Mouse (Mus musculus) CH12.LX (cell line): ENCODE data around the gene Gdpd5.

ENCODE experiments used
- CTCF ChIP-seq, 2 experiments: IDR thresholded peaks in 1 of 2; conservative IDR thresholded peaks in 1 of 2; 2 replicates each; pipeline ENCODE4 v1.5.1; 2011 to 2012; ENCODE audit warnings: low read depth in 2 of 2, low read length in 2 of 2, improper control_type of control experiment in 1 of 2, inconsistent platforms in 1 of 2, mild to moderate bottlenecking in 1 of 2, moderate library complexity in 1 of 2
- ELF1 ChIP-seq: IDR thresholded peaks from 2 replicates; pipeline ENCODE4 v1.6.1; 2014; ENCODE audit warnings: low read depth, mild to moderate bottlenecking, inconsistent platforms, low read length, improper control_type of control experiment
- HCFC1 ChIP-seq: IDR thresholded peaks from 2 replicates; pipeline ENCODE4 v1.6.1; 2012; ENCODE audit warnings: low read depth, mild to moderate bottlenecking, inconsistent platforms, low read length, improper control_type of control experiment
- MAX ChIP-seq: IDR thresholded peaks from 2 replicates; pipeline ENCODE4 v1.6.1; 2011; ENCODE audit warnings: low read length, improper control_type of control experiment
- POLR2A ChIP-seq: IDR thresholded peaks from 2 replicates; pipeline ENCODE4 v1.6.1; 2011; ENCODE audit warnings: low read depth, mild to moderate bottlenecking, improper control_type of control experiment, low read length
- RCOR1 ChIP-seq: conservative IDR thresholded peaks from 2 replicates; pipeline ENCODE4 v1.6.1; 2012; ENCODE audit warnings: low read depth, mild to moderate bottlenecking, inconsistent platforms, low read length, improper control_type of control experiment
- TBP ChIP-seq: conservative IDR thresholded peaks from 2 replicates; pipeline ENCODE4 v1.6.1; 2011; ENCODE audit warnings: low read depth, low read length, improper control_type of control experiment
- TCF12 ChIP-seq: IDR thresholded peaks from 2 replicates; pipeline ENCODE4 v1.6.1; 2014; ENCODE audit warnings: low read depth, mild to moderate bottlenecking, inconsistent platforms, low read length, improper control_type of control experiment
- ZMIZ1 ChIP-seq: IDR thresholded peaks from 2 replicates; pipeline ENCODE4 v1.6.1; 2012; ENCODE audit warnings: low read depth, mild to moderate bottlenecking, inconsistent platforms, low read length, improper control_type of control experiment

DNA sequence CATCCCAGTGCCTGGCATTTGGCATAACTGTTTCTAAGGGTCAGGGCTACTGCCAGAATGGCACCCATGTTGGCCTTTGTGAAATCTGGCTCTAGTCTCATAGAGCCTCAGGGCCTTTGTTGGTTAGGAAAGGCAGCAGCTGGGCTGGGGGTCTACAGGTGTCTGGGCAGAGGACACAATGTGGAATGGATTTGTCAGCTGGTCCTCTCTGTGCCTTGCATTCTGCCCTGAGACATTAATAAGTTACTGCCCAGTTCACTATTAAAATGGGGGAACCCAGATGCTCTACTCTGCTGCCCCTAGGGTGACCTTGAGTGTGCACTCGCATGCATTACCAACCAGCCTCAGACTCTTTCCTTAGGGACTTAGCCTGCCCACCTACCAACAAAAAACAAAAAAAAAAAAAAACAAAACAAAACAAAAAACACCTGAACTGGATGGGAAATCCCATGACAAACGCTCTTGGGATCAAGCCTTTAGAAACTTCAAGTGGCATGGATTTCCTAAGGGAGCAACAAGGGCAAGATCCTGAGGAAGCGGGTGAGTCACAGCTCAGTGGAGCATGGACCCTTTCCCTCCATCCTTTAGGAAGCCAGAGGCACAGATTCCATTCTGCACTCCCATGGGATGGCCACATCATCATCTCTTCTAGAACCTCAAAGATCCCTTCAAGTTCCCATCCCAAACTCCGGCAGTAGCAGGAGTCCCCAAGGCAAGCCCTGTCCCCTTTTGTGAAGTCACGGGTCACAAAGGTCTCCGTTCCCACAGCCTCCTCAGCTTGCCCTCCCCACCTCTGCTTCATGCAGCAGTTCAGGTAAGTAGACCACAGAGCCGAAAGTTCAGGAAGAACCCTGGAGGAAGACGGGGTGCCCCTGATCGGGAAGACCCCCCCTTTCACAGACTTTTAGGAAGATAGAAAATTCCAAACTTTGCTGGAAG, 31.2 kb upstream of the Gdpd5 start:
- no peak for TF ChIP-seq CTCF (conservative IDR thresholded peaks at IDR 0.05 in 1 of 2, IDR thresholded peaks at IDR 0.05 in 1 of 2; ENCODE audit: low read depth in 2 of 2, low read length in 2 of 2)
- no peak for TF ChIP-seq HCFC1
- TF ChIP-seq ELF1 = no peak
- TF ChIP-seq POLR2A = no peak
- TF ChIP-seq RCOR1 = no peak
- no peak for TF ChIP-seq TBP
- no peak for TF ChIP-seq TCF12
- TF ChIP-seq ZMIZ1 = no peak
- TF ChIP-seq MAX = no peak
